Mouse (Mus musculus) brain, embryonic 14.5 days (tissue): ENCODE measurements around the gene Chat.

Source experiments
- CTCF ChIP-seq: fragments of 200-500 bp; IDR thresholded peaks from 2 replicates; pipeline ENCODE4 v1.5.1; 2012; ENCODE audit warnings: inconsistent platforms, mild to moderate bottlenecking, moderate library complexity, borderline replicate concordance; ENCODE audit not compliant: insufficient read depth, insufficient read length; ENCODE audit errors: extremely low read depth
- POLR2A ChIP-seq: fragments of 200-500 bp; IDR thresholded peaks from 2 replicates; pipeline ENCODE4 v1.6.1; 2012; ENCODE audit warnings: mild to moderate bottlenecking, inconsistent platforms, borderline replicate concordance; ENCODE audit not compliant: poor library complexity, insufficient read depth, insufficient read length, severe bottlenecking; ENCODE audit errors: extremely low read depth

DNA sequence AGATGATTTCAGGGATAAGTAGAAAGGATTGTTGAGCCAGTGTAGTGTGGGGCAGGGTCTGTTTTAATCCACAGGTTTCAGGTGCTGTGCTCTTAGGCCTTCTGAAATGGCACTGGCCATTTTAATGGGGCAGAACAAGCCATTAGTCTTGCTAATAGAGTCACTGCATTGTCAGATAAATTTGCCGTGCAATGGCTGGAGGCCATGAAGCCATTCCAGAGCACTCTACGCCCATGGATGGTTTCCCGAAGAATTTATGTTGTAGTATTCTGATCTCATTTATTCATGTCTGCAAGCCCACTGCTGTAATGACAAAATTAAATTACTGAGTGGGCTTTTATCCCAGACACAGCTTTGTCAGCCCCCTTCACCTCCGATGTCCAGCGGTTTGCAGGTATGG is 55.7 kb downstream of the Chat start:
- TF ChIP-seq CTCF = no peak
- no peak for TF ChIP-seq POLR2A
